Mouse (Mus musculus) ES-E14 (cell line): ENCODE data around the gene Padi2.

Experiments
- HCFC1 ChIP-seq: IDR thresholded peaks from 2 replicates; pipeline ENCODE4 v1.6.1; 2012; ENCODE audit warnings: low read length, inconsistent platforms, borderline replicate concordance; ENCODE audit not compliant: insufficient read depth
- ZC3H11A ChIP-seq: IDR thresholded peaks from 2 replicates; pipeline ENCODE4 v1.6.1; 2012; ENCODE audit warnings: low read depth, mild to moderate bottlenecking, inconsistent platforms, low read length, borderline replicate concordance
- ZNF384 ChIP-seq: IDR thresholded peaks from 2 replicates; pipeline ENCODE4 v1.6.1; 2012; ENCODE audit warnings: low read depth, low read length, inconsistent platforms

DNA sequence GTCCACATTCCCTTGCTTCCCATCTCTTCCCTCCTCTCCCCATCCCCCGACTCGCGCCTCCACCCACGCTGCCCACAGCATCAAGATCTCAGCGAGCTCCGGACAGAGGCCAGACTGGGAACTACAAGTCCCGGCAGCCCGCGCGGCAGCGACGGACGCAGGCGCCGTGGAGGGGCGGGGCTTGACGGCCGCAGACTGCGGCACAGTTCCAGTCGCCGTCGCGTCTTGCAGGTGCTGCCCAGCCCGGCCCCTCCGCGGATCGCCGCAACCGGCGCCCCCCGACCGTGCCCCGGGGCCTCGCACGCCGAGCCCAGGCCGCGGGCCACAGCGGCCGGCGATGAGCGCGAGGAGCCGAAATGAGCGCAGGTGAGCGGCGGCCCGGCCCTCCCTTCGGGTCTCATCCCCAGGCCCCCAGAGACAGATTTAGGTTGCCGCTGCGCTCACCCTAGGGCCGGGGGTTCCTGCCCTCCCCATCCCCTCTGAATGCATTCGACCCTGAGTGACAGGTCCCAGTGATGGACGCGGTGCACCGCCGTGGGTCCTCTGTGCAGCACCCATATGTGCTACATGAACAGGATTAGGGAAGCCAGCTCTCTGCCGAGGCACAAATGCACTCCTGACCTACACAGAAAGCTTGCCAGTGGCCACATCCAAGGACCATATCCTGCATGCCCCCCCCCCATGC, 80.7 kb downstream of the Padi2 start, which contains the start of gene Atp13a2:
- no peak for TF ChIP-seq ZNF384
- TF ChIP-seq ZC3H11A, result no peak
- peak; percentile 94 for TF ChIP-seq HCFC1
